Comparison of ENCODE assay signal across 8 mouse cellular contexts in genomic region chr15:84670657-84671055, GRCm38 (mm10). TPM values are rescaled to one million over a fixed set of nuclear protein-coding genes. Genes with fewer than 3 reads are reported as not detected.
"Had no signal": no experiment of that assay in that cellular context is flagged by ENCODE, and none has a peak within 500 bp of the region (broad histone marks: within the 10 kb centered on the region; RNA-seq: fewer than 3 reads in every experiment).

No protein-coding gene starts in this region.

- H3K9me3 ChIP-seq: intestine, embryonic 15.5 days; limb, embryonic 13.5 days; neural tube, embryonic 15.5 days had no signal

- H3K27ac ChIP-seq: intestine, embryonic 15.5 days; limb, embryonic 13.5 days; liver, embryonic 14.5 days; neural tube, embryonic 15.5 days had no signal

- H3K9ac ChIP-seq: intestine, embryonic 15.5 days; liver, embryonic 14.5 days; neural tube, embryonic 15.5 days had no signal

- H3K36me3 ChIP-seq: intestine, embryonic 15.5 days; limb, embryonic 13.5 days; neural tube, embryonic 15.5 days had no signal

- ATAC-seq: intestine, embryonic 15.5 days had no signal

- DNase-seq: right cerebral cortex, adult 18-20 months; right cerebral cortex, postnatal 25 days; thymus, postnatal 36 days had no signal

- H3K4me3 ChIP-seq: intestine, embryonic 15.5 days; limb, embryonic 13.5 days; myocyte; neural tube, embryonic 15.5 days had no signal

- H3K27me3 ChIP-seq: intestine, embryonic 15.5 days; limb, embryonic 13.5 days; neural tube, embryonic 15.5 days had no signal

- H3K4me2 ChIP-seq: intestine, embryonic 15.5 days; limb, embryonic 13.5 days; neural tube, embryonic 15.5 days had no signal

RNA-seq across cellular contexts. Expression of gene Arhgap8, which starts 49.2 kb away (rescaled TPM):
- polyA plus RNA-seq: myocyte had no signal
